Mouse (Mus musculus) left cerebral cortex, adult 11 months (tissue): ENCODE measurements at regions not wholly inside any gene's neighbourhood (a gene's known extent, or its start where the extent isn't known, plus 50 kb on each side); places are given as distances from the start of the nearest gene placed in this dataset.

ENCODE experiments used
- DNase-seq: peaks from one replicate; pipeline ENCODE4 v3.0.0; 2022; ENCODE audit warnings: low spot score

- no peak for DNase-seq
These were observed 59.8 kb upstream of the Speer4c start for GRCm38 (mm10) chr5:15773839-15774238.

GRCm38 (mm10) chr5:15774567-15774966 is 60.5 kb upstream of the Speer4c start:
- DNase-seq, result no peak

- no peak for DNase-seq
These were observed 62.0 kb upstream of the Speer4c start for GRCm38 (mm10) chr5:15776106-15776505.

- DNase-seq, result no peak
These were observed 89.5 kb upstream of the Speer4c start for GRCm38 (mm10) chr5:15803583-15803982.

GRCm38 (mm10) chr5:15816864-15817263 is 102.8 kb upstream of the Speer4c start:
- no peak for DNase-seq

GRCm38 (mm10) chr5:15817366-15817765 is 103.3 kb upstream of the Speer4c start:
- DNase-seq, result no peak

GRCm38 (mm10) chr5:15822989-15823388 is 108.9 kb upstream of the Speer4c start:
- DNase-seq, result no peak

- no peak for DNase-seq
These were observed 103.0 kb upstream of the Cacna2d1 start for GRCm38 (mm10) chr5:15831527-15831926.

GRCm38 (mm10) chr5:15832338-15832737 is 102.2 kb upstream of the Cacna2d1 start:
- peak; percentile 30 for DNase-seq

GRCm38 (mm10) chr5:15838108-15838972 is 96.2 kb upstream of the Cacna2d1 start:
- peak; percentile 57 for DNase-seq

- DNase-seq, result no peak
These were observed 87.7 kb upstream of the Cacna2d1 start for GRCm38 (mm10) chr5:15846790-15847189.

- DNase-seq, result no peak
These were observed 85.0 kb upstream of the Cacna2d1 start for GRCm38 (mm10) chr5:15849520-15849919.

- no peak for DNase-seq
These were observed 84.2 kb upstream of the Cacna2d1 start for GRCm38 (mm10) chr5:15850126-15850801.

- DNase-seq, result no peak
These were observed 79.7 kb upstream of the Cacna2d1 start for GRCm38 (mm10) chr5:15854752-15855151.

GRCm38 (mm10) chr5:15857034-15857433 is 77.5 kb upstream of the Cacna2d1 start:
- DNase-seq, result no peak

GRCm38 (mm10) chr5:15874065-15874464 is 60.4 kb upstream of the Cacna2d1 start:
- DNase-seq, result no peak

GRCm38 (mm10) chr5:15883004-15883403 is 51.5 kb upstream of the Cacna2d1 start:
- DNase-seq, result no peak
